Mouse (Mus musculus): ENCODE data around the gene Hormad2. TPM values are rescaled to one million over a fixed set of nuclear protein-coding genes. Genes with fewer than 3 reads are reported as not detected.

Hormad2 gene
- polyA plus RNA-seq, 1 experiment from 2014 or later: 0.17 TPM

- 49% methylated on average over 2 of the region's 2 CpGs for WGBS
- no peaks in the 10 kb centered on the region for H3K36me3 ChIP-seq
- H3K27ac ChIP-seq: no peak overlapping the region
- H3K9ac ChIP-seq: no peak overlapping the region
- no peak for ATAC-seq (ENCODE audit: insufficient read depth, low FRiP score, low read depth)
- 0 out of 2 replicates have a peak, but pooled peaks cover 3% of the 10 kb centered on the region for H3K4me1 ChIP-seq
- no peaks in the 10 kb centered on the region for H3K9me3 ChIP-seq
- no peaks in the 10 kb centered on the region for H3K27me3 ChIP-seq (replicated peaks)
- no peak overlapping the region for H3K4me2 ChIP-seq
- no peak overlapping the region for H3K4me3 ChIP-seq (replicated peaks)
Observed at GRCm38 (mm10) chr11:4438211-4438610, 2.7 kb downstream of the Hormad2 start.

GRCm38 (mm10) chr11:4437318-4437717 lies 3.6 kb downstream of the Hormad2 start:
- no peak overlapping the region for H3K9ac ChIP-seq
- no peak overlapping the region for H3K27ac ChIP-seq
- no peaks in the 10 kb centered on the region for H3K36me3 ChIP-seq
- H3K9me3 ChIP-seq: no peaks in the 10 kb centered on the region
- 0 out of 2 replicates have a peak, but pooled peaks cover 3% of the 10 kb centered on the region for H3K4me1 ChIP-seq
- H3K4me3 ChIP-seq (replicated peaks): no peak overlapping the region
- H3K4me2 ChIP-seq: no peak overlapping the region
- no peaks in the 10 kb centered on the region for H3K27me3 ChIP-seq (replicated peaks)
- no peak for ATAC-seq (ENCODE audit: insufficient read depth, low FRiP score, low read depth)
- 89% methylated on average over 1 of the region's 1 CpGs for WGBS

GRCm38 (mm10) chr11:4436631-4437030 lies 4.3 kb downstream of the Hormad2 start:
- H3K27me3 ChIP-seq (replicated peaks): no peaks in the 10 kb centered on the region
- H3K4me2 ChIP-seq: no peak overlapping the region
- H3K36me3 ChIP-seq: no peaks in the 10 kb centered on the region
- no peak overlapping the region for H3K27ac ChIP-seq
- WGBS: 68% methylated on average over 3 of the region's 3 CpGs
- 0 out of 2 replicates have a peak, but pooled peaks cover 3% of the 10 kb centered on the region for H3K4me1 ChIP-seq
- ATAC-seq (ENCODE audit: insufficient read depth, low FRiP score, low read depth): no peak
- H3K4me3 ChIP-seq (replicated peaks): no peak overlapping the region
- no peak overlapping the region for H3K9ac ChIP-seq
- H3K9me3 ChIP-seq: no peaks in the 10 kb centered on the region

- Histone ChIP-seq H3K9me3 (no peaks in the 10 kb centered on the region), H3K4me1 (no peaks in the 10 kb centered on the region), H3K4me3 (replicated peaks) (no peak overlapping the region), H3K4me2 (no peak overlapping the region), H3K9ac (no peak overlapping the region), H3K27me3 (replicated peaks) (no peaks in the 10 kb centered on the region), H3K36me3 (no peaks in the 10 kb centered on the region), H3K27ac (no peak overlapping the region)
- 72% methylated on average over 4 of the region's 4 CpGs for WGBS
- no peak for ATAC-seq (ENCODE audit: insufficient read depth, low FRiP score, low read depth)
Observed at GRCm38 (mm10) chr11:4434461-4434860, 6.4 kb downstream of the Hormad2 start.

- no peak for ATAC-seq (ENCODE audit: insufficient read depth, low FRiP score, low read depth)
- H3K36me3 ChIP-seq: no peaks in the 10 kb centered on the region
- WGBS: 79% methylated on average over 8 of the region's 8 CpGs
- no peak overlapping the region for H3K4me2 ChIP-seq
- H3K27ac ChIP-seq: no peak overlapping the region
- no peaks in the 10 kb centered on the region for H3K4me1 ChIP-seq
- no peaks in the 10 kb centered on the region for H3K9me3 ChIP-seq
- no peak overlapping the region for H3K4me3 ChIP-seq (replicated peaks)
- no peaks in the 10 kb centered on the region; the same call in 1 of the 2 replicates for H3K27me3 ChIP-seq (replicated peaks)
- H3K9ac ChIP-seq: no peak overlapping the region
Observed at GRCm38 (mm10) chr11:4423818-4424217, 17.1 kb downstream of the Hormad2 start.

- no peak overlapping the region for H3K4me3 ChIP-seq (replicated peaks)
- no peak overlapping the region for H3K27ac ChIP-seq
- no peak overlapping the region for H3K9ac ChIP-seq
- no peak for ATAC-seq (ENCODE audit: insufficient read depth, low FRiP score, low read depth)
- no peak overlapping the region for H3K4me2 ChIP-seq
- H3K9me3 ChIP-seq: no peaks in the 10 kb centered on the region
- H3K4me1 ChIP-seq: no peaks in the 10 kb centered on the region
- H3K27me3 ChIP-seq (replicated peaks): no peaks in the 10 kb centered on the region; the same call in 1 of the 2 replicates
- H3K36me3 ChIP-seq: no peaks in the 10 kb centered on the region
- WGBS: 76% methylated on average over 16 of the region's 16 CpGs
Observed at GRCm38 (mm10) chr11:4422494-4423425, 18.1 kb downstream of the Hormad2 start.

GRCm38 (mm10) chr11:4421933-4422488 lies 18.9 kb downstream of the Hormad2 start:
- Histone ChIP-seq H3K4me2 (no peak overlapping the region), H3K4me1 (no peaks in the 10 kb centered on the region), H3K27ac (no peak overlapping the region), H3K9me3 (no peaks in the 10 kb centered on the region), H3K4me3 (replicated peaks) (no peak overlapping the region), H3K9ac (no peak overlapping the region), H3K27me3 (replicated peaks) (no peaks in the 10 kb centered on the region), H3K36me3 (no peaks in the 10 kb centered on the region)
- no peak for ATAC-seq (ENCODE audit: insufficient read depth, low FRiP score, low read depth)
- 44% methylated on average over 6 of the region's 6 CpGs for WGBS

GRCm38 (mm10) chr11:4417986-4418385 lies 22.9 kb downstream of the Hormad2 start:
- 79% methylated on average over 3 of the region's 3 CpGs for WGBS
- Histone ChIP-seq H3K27me3 (replicated peaks) (no peaks in the 10 kb centered on the region), H3K9ac (no peak overlapping the region)

GRCm38 (mm10) chr11:4412294-4412693 lies 28.6 kb downstream of the Hormad2 start:
- Histone ChIP-seq H3K9ac (no peak overlapping the region), H3K4me1 (no peaks in the 10 kb centered on the region), H3K4me3 (replicated peaks) (no peak overlapping the region), H3K27ac (no peak overlapping the region), H3K27me3 (replicated peaks) (no peaks in the 10 kb centered on the region), H3K4me2 (no peak overlapping the region), H3K9me3 (no peaks in the 10 kb centered on the region), H3K36me3 (no peaks in the 10 kb centered on the region)
- no peak for ATAC-seq (ENCODE audit: insufficient read depth, low FRiP score, low read depth)
- 86% methylated on average over 4 of the region's 4 CpGs for WGBS

More at GRCm38 (mm10) chr11:4417986-4418385, 22.9 kb downstream of the Hormad2 start:
- Histone ChIP-seq H3K27ac (no peak overlapping the region), H3K4me1 (no peaks in the 10 kb centered on the region), H3K36me3 (no peaks in the 10 kb centered on the region), H3K9me3 (no peaks in the 10 kb centered on the region), H3K4me3 (replicated peaks) (no peak overlapping the region), H3K4me2 (no peak overlapping the region)
- no peak for ATAC-seq (ENCODE audit: insufficient read depth, low FRiP score, low read depth)

GRCm38 (mm10) chr11:4404277-4404676 lies 36.6 kb downstream of the Hormad2 start:
- no peak overlapping the region for H3K4me3 ChIP-seq (replicated peaks)
- no peak overlapping the region for H3K27ac ChIP-seq
- H3K4me2 ChIP-seq: no peak overlapping the region
- 36% methylated on average over 4 of the region's 4 CpGs for WGBS
- H3K4me1 ChIP-seq: no peaks in the 10 kb centered on the region
- no peaks in the 10 kb centered on the region for H3K9me3 ChIP-seq
- H3K36me3 ChIP-seq: no peaks in the 10 kb centered on the region
- no peak overlapping the region for H3K9ac ChIP-seq
- ATAC-seq (ENCODE audit: insufficient read depth, low FRiP score, low read depth): no peak
- H3K27me3 ChIP-seq (replicated peaks): no peaks in the 10 kb centered on the region

- Histone ChIP-seq H3K4me2 (no peak overlapping the region), H3K27me3 (replicated peaks) (no peaks in the 10 kb centered on the region), H3K4me1 (no peaks in the 10 kb centered on the region), H3K4me3 (replicated peaks) (no peak overlapping the region), H3K36me3 (no peaks in the 10 kb centered on the region), H3K9me3 (no peaks in the 10 kb centered on the region), H3K27ac (no peak overlapping the region), H3K9ac (no peak overlapping the region)
- 73% methylated on average over 7 of the region's 7 CpGs for WGBS
- no peak for ATAC-seq (ENCODE audit: insufficient read depth, low FRiP score, low read depth)
Observed at GRCm38 (mm10) chr11:4403381-4403780, 37.5 kb downstream of the Hormad2 start.

- no peaks in the 10 kb centered on the region for H3K27me3 ChIP-seq (replicated peaks)
- no peak overlapping the region for H3K4me2 ChIP-seq
- H3K36me3 ChIP-seq: no peaks in the 10 kb centered on the region
- WGBS: 45% methylated on average over 5 of the region's 5 CpGs
- H3K27ac ChIP-seq: no peak overlapping the region
- no peak overlapping the region for H3K4me3 ChIP-seq (replicated peaks)
- no peaks in the 10 kb centered on the region for H3K4me1 ChIP-seq
- no peaks in the 10 kb centered on the region for H3K9me3 ChIP-seq
- ATAC-seq (ENCODE audit: insufficient read depth, low FRiP score, low read depth): no peak
- no peak overlapping the region for H3K9ac ChIP-seq
Observed at GRCm38 (mm10) chr11:4401251-4401650, 39.7 kb downstream of the Hormad2 start.
